Mouse (Mus musculus) inflammation-experienced regulatory T-cells, adult 6 months (primary cell): Measurements from ENCODE around the gene Ninj1. TPM values are rescaled to one million over a fixed set of nuclear protein-coding genes. Genes with fewer than 3 reads are reported as not detected.

Experiments
- ATAC-seq: one replicate; pipeline ENCODE4 v1.8.0; 2017
- polyA plus RNA-seq, 3 experiments: library from polyadenylated mRNA; unstranded; fragments of 100-300 nt; shearing (Covaris generic); gene quantifications; one replicate each; pipeline ENCODE4 v1.2.1; 2017

Ninj1 gene
- polyA plus RNA-seq, 3 experiments from 2014 or later, result 19.6 to 30.9 (median 29.4) TPM

GRCm38 (mm10) chr13:49234711-49235110, 47.4 kb downstream of the Ninj1 start:
- ATAC-seq, result no peak

DNA sequence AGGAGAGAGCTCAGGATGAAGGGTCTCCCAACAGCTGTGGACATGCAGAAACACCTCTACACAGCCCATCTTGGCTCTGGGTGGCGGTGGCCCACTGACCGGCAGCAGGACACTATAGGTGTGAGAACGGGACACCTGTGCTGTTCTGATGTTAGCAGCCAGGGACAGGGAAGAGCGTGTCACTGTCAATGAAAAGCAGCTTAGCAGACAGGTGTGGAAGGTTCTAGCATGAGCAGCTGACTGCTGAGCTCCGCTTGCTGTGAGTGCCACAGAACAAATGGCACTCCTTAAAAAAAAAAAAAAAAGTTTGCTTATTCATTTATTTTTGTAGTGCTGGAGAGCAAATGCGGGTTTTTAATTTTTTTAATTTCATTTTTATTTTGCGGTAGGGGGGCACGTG, 50.3 kb downstream of the Ninj1 start:
- no peak for ATAC-seq

- ATAC-seq, result no peak
Observed at GRCm38 (mm10) chr13:49238737-49239136, 51.5 kb downstream of the Ninj1 start.

GRCm38 (mm10) chr13:49242321-49243065, 55.2 kb downstream of the Ninj1 start:
- peak; percentile 96 for ATAC-seq

DNA sequence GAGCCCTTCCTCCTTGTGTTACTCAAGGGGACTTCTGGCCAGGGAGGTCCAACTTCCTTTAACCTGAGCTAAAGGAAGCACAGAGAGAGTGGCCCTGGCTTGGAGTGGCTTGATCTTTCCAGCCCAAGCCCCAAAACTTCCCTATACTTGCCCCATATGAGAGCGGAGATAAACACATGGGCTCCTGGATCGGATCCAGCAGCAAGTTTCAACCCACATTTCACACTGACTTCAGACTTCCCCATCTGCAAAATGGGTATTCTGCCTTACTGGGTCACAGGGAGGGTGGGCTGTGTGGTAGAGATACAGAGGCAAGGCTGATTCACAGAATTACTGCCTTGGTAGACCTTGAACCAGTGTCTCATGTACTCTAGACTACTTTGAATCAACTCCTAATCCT, 56.2 kb downstream of the Ninj1 start:
- no peak for ATAC-seq

GRCm38 (mm10) chr13:49245251-49245650, 58.0 kb downstream of the Ninj1 start:
- no peak for ATAC-seq

Other genes with a start within 250 kb of the Ninj1 start
- gene Fam120a, start 219.5 kb upstream of the Ninj1 start, polyA plus RNA-seq, result 10 to 100 TPM; 30.1 to 34.4 (median 31.5) TPM
- not detected for gene Wnk2, start 39.5 kb upstream of the Ninj1 start, polyA plus RNA-seq
- 10 to 100 TPM; 58.3 to 83.2 (median 61.4) TPM for gene Card19, start 28.6 kb downstream of the Ninj1 start, polyA plus RNA-seq
- 10 to 100 TPM; 62.0 to 95.1 (median 90.5) TPM for gene Susd3, start 61.2 kb downstream of the Ninj1 start, polyA plus RNA-seq
- gene Fgd3, start 132.8 kb downstream of the Ninj1 start, polyA plus RNA-seq, result 10 to 100 TPM; 10.4 to 19.8 (median 16.3) TPM
- 1 to 10 TPM; 5.8 to 7.1 (median 6.6) TPM for gene Bicd2, start 154.1 kb downstream of the Ninj1 start, polyA plus RNA-seq
- gene Ippk, start 233.8 kb downstream of the Ninj1 start, polyA plus RNA-seq, result 1 to 10 TPM; 3.8 to 5.3 (median 4.3) TPM